Mouse (Mus musculus) CH12.LX (cell line): ENCODE measurements at regions not wholly inside any gene's neighbourhood (a gene's known extent, or its start where the extent isn't known, plus 50 kb on each side); places are given as distances from the start of the nearest gene placed in this dataset.

Experiments used
- DNase-seq: peaks from one replicate; pipeline ENCODE4 v3.0.0-alpha.2; 2013; ENCODE audit errors: extremely low read depth
- H3K27ac ChIP-seq: 2 replicates; pipeline ENCODE4 v1.5.1; 2012; ENCODE audit warnings: low read depth, mild to moderate bottlenecking, control low read depth, moderate library complexity; ENCODE audit not compliant: insufficient read depth
- H3K27me3 ChIP-seq: replicated peaks from 2 replicates; pipeline ENCODE3; 2012; ENCODE audit warnings: inconsistent platforms
- H3K36me3 ChIP-seq, 2 experiments: replicated peaks in 1 of 2; 2 replicates each; pipeline versions ENCODE3 to v1.6.1; 2012; ENCODE audit warnings: inconsistent platforms in 1 of 2, low read length in 1 of 2, mild to moderate bottlenecking in 1 of 2, mixed read lengths in 1 of 2, moderate library complexity in 1 of 2; ENCODE audit not compliant: control insufficient read depth in 1 of 2, insufficient read depth in 1 of 2
- H3K4me1 ChIP-seq, 2 experiments: 2 replicates each; pipeline ENCODE4 v1.6.1; 2012; ENCODE audit warnings: inconsistent platforms in 1 of 2, moderate library complexity in 1 of 2; ENCODE audit not compliant: insufficient read depth in 2 of 2, control insufficient read depth in 1 of 2
- H3K4me2 ChIP-seq: 2 replicates; pipeline ENCODE4 v1.6.1; 2012; ENCODE audit warnings: low read depth, mild to moderate bottlenecking, control low read depth; ENCODE audit not compliant: poor library complexity, insufficient read depth, severe bottlenecking
- H3K4me3 ChIP-seq, 3 experiments: fragments of 150-350 bp in 1 of 3; sonication (generic) in 1 of 3; replicated peaks in 1 of 3; 2 replicates each; pipeline versions ENCODE3 to v1.5.1; 2011 to 2012; ENCODE audit warnings: low read depth in 2 of 3, low read length in 2 of 3, mild to moderate bottlenecking in 2 of 3, moderate library complexity in 2 of 3, control low read depth in 1 of 3, improper control_type of control experiment in 1 of 3, inconsistent platforms in 1 of 3, mixed read lengths in 1 of 3; ENCODE audit not compliant: poor library complexity in 1 of 3
- H3K79me2 ChIP-seq: replicated peaks from 2 replicates; pipeline ENCODE4 v1.6.1; 2012; ENCODE audit warnings: mild to moderate bottlenecking, moderate library complexity; ENCODE audit not compliant: control insufficient read depth, poor library complexity, insufficient read depth, severe bottlenecking; ENCODE audit errors: extremely low read depth
- H3K9ac ChIP-seq: 2 replicates; pipeline ENCODE4 v1.6.1; 2012; ENCODE audit warnings: low read depth, mild to moderate bottlenecking, control low read depth, moderate library complexity; ENCODE audit not compliant: insufficient read depth
- H3K9me3 ChIP-seq: replicated peaks from 2 replicates; pipeline ENCODE3; 2012; ENCODE audit warnings: low read length, inconsistent platforms, mixed read lengths
- BHLHE40 ChIP-seq: IDR thresholded peaks from 2 replicates; pipeline ENCODE4 v1.6.1; 2011; ENCODE audit warnings: mild to moderate bottlenecking, low read depth, low read length, improper control_type of control experiment
- CHD1 ChIP-seq: IDR thresholded peaks from 2 replicates; pipeline ENCODE4 v1.6.1; 2012; ENCODE audit warnings: low read depth, low read length, improper control_type of control experiment, inconsistent platforms
- ETS1 ChIP-seq: conservative IDR thresholded peaks from 2 replicates; pipeline ENCODE4 v1.6.1; 2012; ENCODE audit warnings: low read depth, mild to moderate bottlenecking, inconsistent platforms, low read length, improper control_type of control experiment, moderate library complexity
- GABPA ChIP-seq: IDR thresholded peaks from 2 replicates; pipeline ENCODE4 v1.6.1; 2012; ENCODE audit warnings: low read depth, low read length, improper control_type of control experiment, inconsistent platforms; ENCODE audit not compliant: insufficient replicate concordance
- IRF4 ChIP-seq: IDR thresholded peaks from 2 replicates; pipeline ENCODE4 v1.6.1; 2014; ENCODE audit warnings: low read depth, mild to moderate bottlenecking, inconsistent platforms, low read length, improper control_type of control experiment
- JUN ChIP-seq: IDR thresholded peaks from 2 replicates; pipeline ENCODE4 v1.6.1; 2011; ENCODE audit warnings: low read depth, mild to moderate bottlenecking, low read length, improper control_type of control experiment, moderate library complexity; ENCODE audit not compliant: insufficient read depth
- JUND ChIP-seq: conservative IDR thresholded peaks from 2 replicates; pipeline ENCODE4 v1.6.1; 2011; ENCODE audit warnings: low read depth, low read length, improper control_type of control experiment
- MAX ChIP-seq: IDR thresholded peaks from 2 replicates; pipeline ENCODE4 v1.6.1; 2011; ENCODE audit warnings: low read length, improper control_type of control experiment
- MAZ ChIP-seq: IDR thresholded peaks from 2 replicates; pipeline ENCODE4 v1.6.1; 2012; ENCODE audit warnings: low read depth, mild to moderate bottlenecking, inconsistent platforms, low read length, improper control_type of control experiment, moderate library complexity
- MEF2A ChIP-seq: IDR thresholded peaks from 2 replicates; pipeline ENCODE4 v1.6.1; 2014; ENCODE audit warnings: low read depth, mild to moderate bottlenecking, inconsistent platforms, low read length, improper control_type of control experiment, borderline replicate concordance
- PAX5 ChIP-seq: IDR thresholded peaks from 2 replicates; pipeline ENCODE4 v1.6.1; 2012; ENCODE audit warnings: low read length, inconsistent platforms, mixed read lengths
- POLR2A ChIP-seq: IDR thresholded peaks from 2 replicates; pipeline ENCODE4 v1.6.1; 2011; ENCODE audit warnings: low read depth, mild to moderate bottlenecking, improper control_type of control experiment, low read length
- POLR2AphosphoS2 ChIP-seq: IDR thresholded peaks from 2 replicates; pipeline ENCODE4 v1.6.1; 2011; ENCODE audit warnings: low read depth, low read length, improper control_type of control experiment
- SMC3 ChIP-seq: IDR thresholded peaks from 2 replicates; pipeline ENCODE4 v1.6.1; 2011; ENCODE audit warnings: low read depth, low read length, improper control_type of control experiment
- TCF12 ChIP-seq: IDR thresholded peaks from 2 replicates; pipeline ENCODE4 v1.6.1; 2014; ENCODE audit warnings: low read depth, mild to moderate bottlenecking, inconsistent platforms, low read length, improper control_type of control experiment
- USF2 ChIP-seq: conservative IDR thresholded peaks from 2 replicates; pipeline ENCODE4 v1.6.1; 2011; ENCODE audit warnings: low read depth, low read length, improper control_type of control experiment
- ZC3H11A ChIP-seq: IDR thresholded peaks from 2 replicates; pipeline ENCODE4 v1.6.1; 2012; ENCODE audit warnings: low read depth, mild to moderate bottlenecking, inconsistent platforms, low read length, improper control_type of control experiment
- ZKSCAN1 ChIP-seq: IDR thresholded peaks from 2 replicates; pipeline ENCODE4 v1.6.1; 2012; ENCODE audit warnings: low read depth, inconsistent platforms, low read length, improper control_type of control experiment, borderline replicate concordance
- ZNF384 ChIP-seq: IDR thresholded peaks from 2 replicates; pipeline ENCODE4 v1.6.1; 2012; ENCODE audit warnings: low read depth, low read length, improper control_type of control experiment, inconsistent platforms
- dilution Hi-C: fragments of 300-500 bp; cut with MboI; formaldehyde crosslinking; loops from 2 replicates; pipeline ENCODE4 v1.14.3; 2020; ENCODE audit warnings: low sequenced_read_pairs; ENCODE audit not compliant: extremely low pct_unique_long_range_greater_than_20kb, extremely low pct_ligation_motif_present
- in situ Hi-C: fragments of 300-500 bp; cut with MboI; formaldehyde crosslinking; loops from 3 replicates; pipeline ENCODE4 v1.14.3; 2019; ENCODE audit warnings: low sequenced_read_pairs, low pct_ligation_motif_present, low pct_unique_long_range_greater_than_20kb, mixed read lengths

DNA sequence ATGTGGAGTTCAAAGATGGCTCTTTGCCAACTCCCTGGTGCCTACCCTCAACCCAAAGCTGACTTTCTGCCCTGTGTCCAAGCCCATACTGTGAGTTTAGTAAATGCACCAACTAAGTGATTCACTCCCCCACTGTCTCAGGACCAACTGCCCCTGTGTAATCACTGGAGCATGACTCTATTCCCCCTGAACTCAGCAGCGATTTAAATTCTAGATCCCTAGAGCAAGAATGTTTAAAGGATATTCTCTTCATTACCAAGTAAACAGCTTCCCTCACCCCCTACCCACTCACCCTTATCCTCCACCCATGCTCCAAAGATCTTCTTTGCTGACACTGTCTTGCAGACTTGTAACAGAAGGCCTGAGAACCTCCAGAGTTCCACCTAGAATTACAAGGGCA lies 154.1 kb upstream of the Onecut1 start:
- Histone ChIP-seq H3K27me3 (peaks cover 35% of the 10 kb centered on the region), H3K4me2 (no peak overlapping the region), H3K79me2 (no peaks in the 10 kb centered on the region), H3K4me1 (peaks cover 0 to 5% of the 10 kb centered on the region in 2 experiments; a peak in 1 of 4 replicates), H3K9me3 (no peaks in the 10 kb centered on the region), H3K27ac (no peak overlapping the region), H3K4me3 (no peak overlapping the region), H3K9ac (no peak overlapping the region), H3K36me3 (no peaks in the 10 kb centered on the region)
- no peak for TF ChIP-seq TCF12
- TF ChIP-seq MAZ: no peak
- no peak for TF ChIP-seq CHD1
- TF ChIP-seq ZNF384: no peak
- no peak for TF ChIP-seq MAX
- TF ChIP-seq MEF2A: no peak
- TF ChIP-seq IRF4: no peak
- no peak for TF ChIP-seq ZC3H11A
- TF ChIP-seq USF2: no peak
- TF ChIP-seq POLR2AphosphoS2: no peak
- no peak for TF ChIP-seq SMC3
- TF ChIP-seq POLR2A: no peak
- no peak for TF ChIP-seq JUND
- in situ Hi-C loops: no loop called here
- no peak for DNase-seq
- dilution Hi-C loops: no loop called here

DNA sequence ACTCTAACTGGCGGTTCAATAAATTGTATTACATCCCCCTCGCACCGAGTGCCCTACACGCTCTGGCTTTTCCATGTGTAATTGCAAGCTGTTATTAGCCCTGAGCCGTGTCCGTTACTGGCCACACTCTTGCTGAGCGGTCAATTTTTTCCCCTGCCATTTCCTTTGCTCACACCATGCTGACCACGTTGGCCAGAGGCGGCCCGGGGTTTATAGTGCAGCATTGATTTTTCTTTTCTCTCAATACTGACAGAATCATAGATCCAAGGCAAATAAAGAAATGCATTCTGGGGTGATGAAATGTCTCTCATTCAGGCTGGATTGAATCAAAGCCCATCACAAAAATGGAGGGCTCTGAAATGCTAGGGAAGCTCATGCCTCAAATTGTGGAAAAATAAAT lies 150.0 kb upstream of the Onecut1 start:
- H3K4me3 ChIP-seq: no peak overlapping the region
- no peak for TF ChIP-seq ZNF384
- TF ChIP-seq PAX5: no peak
- no peak for TF ChIP-seq BHLHE40
- no peak for TF ChIP-seq ETS1
- TF ChIP-seq JUN: no peak
- no peak for TF ChIP-seq GABPA
- no peak for TF ChIP-seq ZKSCAN1
- no peak overlapping the region for H3K9ac ChIP-seq
- H3K4me1 ChIP-seq: peaks cover 0 to 5% of the 10 kb centered on the region in 2 experiments; a peak in 1 of 4 replicates
- H3K79me2 ChIP-seq: no peaks in the 10 kb centered on the region
- no peak for DNase-seq
- dilution Hi-C loops: no loop called here
- H3K27me3 ChIP-seq: peaks cover 39% of the 10 kb centered on the region
- H3K27ac ChIP-seq: no peak overlapping the region
- H3K4me2 ChIP-seq: no peak overlapping the region
- H3K36me3 ChIP-seq: no peaks in the 10 kb centered on the region
- in situ Hi-C loops: no loop called here
- H3K9me3 ChIP-seq: no peaks in the 10 kb centered on the region
